Mouse (Mus musculus) G1E (cell line): ENCODE data around the gene Gfpt2. TPM values are rescaled to one million over a fixed set of nuclear protein-coding genes. Genes with fewer than 3 reads are reported as not detected.

Source experiments
- ATAC-seq: 2 replicates; pipeline ENCODE4 v1.8.0; 2016; ENCODE audit warnings: mild to moderate bottlenecking; ENCODE audit not compliant: insufficient number of reproducible peaks, poor library complexity, low FRiP score, severe bottlenecking; ENCODE audit errors: extremely low read depth
- DNase-seq: peaks from one replicate; pipeline ENCODE4 v3.0.0; 2012; ENCODE audit warnings: low spot score
- H3K27me3 ChIP-seq: 2 replicates; pipeline ENCODE4 v1.6.1; 2012; ENCODE audit warnings: mild to moderate bottlenecking, low read length, inconsistent platforms; ENCODE audit not compliant: insufficient read depth
- H3K36me3 ChIP-seq: replicated peaks from 2 replicates; pipeline ENCODE3; 2012; ENCODE audit warnings: mild to moderate bottlenecking, inconsistent platforms
- H3K4me1 ChIP-seq: 2 replicates; pipeline ENCODE4 v1.6.1; 2012; ENCODE audit warnings: low read depth, low read length, inconsistent platforms, mixed read lengths; ENCODE audit not compliant: insufficient read depth
- H3K4me3 ChIP-seq: 2 replicates; pipeline ENCODE4 v1.5.1; 2012; ENCODE audit warnings: low read depth, mild to moderate bottlenecking, inconsistent platforms, low read length, moderate library complexity, mixed read lengths
- H3K9me3 ChIP-seq: replicated peaks from 2 replicates; pipeline ENCODE4 v1.6.1; 2012; ENCODE audit warnings: inconsistent platforms
- CTCF ChIP-seq: IDR thresholded peaks from 2 replicates; pipeline ENCODE4 v1.5.1; 2012; ENCODE audit warnings: low read depth, low read length, inconsistent platforms, mixed read lengths
- GATA1 ChIP-seq: IDR thresholded peaks from 2 replicates; pipeline ENCODE4 v1.6.1; 2012; ENCODE audit warnings: borderline replicate concordance, low read length, inconsistent platforms, mixed read lengths
- GATA2 ChIP-seq: IDR thresholded peaks from 2 replicates; pipeline ENCODE4 v1.6.1; 2012; ENCODE audit warnings: low read depth, low read length, inconsistent platforms, borderline replicate concordance
- POLR2AphosphoS5 ChIP-seq: IDR thresholded peaks from 2 replicates; pipeline ENCODE4 v1.6.1; 2012; ENCODE audit warnings: low read depth, low read length, inconsistent platforms; ENCODE audit not compliant: insufficient replicate concordance
- TAL1 ChIP-seq: conservative IDR thresholded peaks from 2 replicates; pipeline ENCODE4 v1.6.1; 2012; ENCODE audit warnings: low read depth, low read length, inconsistent platforms, mixed read lengths
- polyA plus RNA-seq: library from polyadenylated mRNA; stranded (reverse); fragments of >175 nt; gene quantifications from 2 replicates; pipeline ENCODE4 v1.2.3, GENCODE M21; 2012
- total RNA-seq, 2 experiments: library from RNA; stranded (forward) in 1 of 2; stranded (reverse) in 1 of 2; fragments of 200-1000 nt in 1 of 2; fragments of >200 nt in 1 of 2; fragmentation: Nextera tagmentation in 1 of 2; gene quantifications; 2 replicates each; pipeline ENCODE4 v1.2.3; 2014 to 2017

Gene Gfpt2
- total and polyA plus RNA-seq, 3 experiments = 0.22 TPM; not detected in 2

- no peak overlapping the region for H3K4me3 ChIP-seq
- no peaks in the 10 kb centered on the region for H3K9me3 ChIP-seq
- H3K27me3 ChIP-seq = peaks cover 44% of the 10 kb centered on the region
- peaks cover 3% of the 10 kb centered on the region; the same call in 1 of the 2 replicates for H3K4me1 ChIP-seq
- DNase-seq (no peak), ATAC-seq (no peak)
- no peaks in the 10 kb centered on the region for H3K36me3 ChIP-seq
- TF ChIP-seq GATA2 = no peak
- no peak for TF ChIP-seq POLR2AphosphoS5
- no peak for TF ChIP-seq TAL1
- no peak for TF ChIP-seq GATA1
- no peak for TF ChIP-seq CTCF
Measured at GRCm38 (mm10) chr11:49822337-49822736, 28.4 kb downstream of the Gfpt2 start.

- Histone ChIP-seq H3K4me3 (no peak overlapping the region), H3K36me3 (no peaks in the 10 kb centered on the region), H3K9me3 (no peaks in the 10 kb centered on the region), H3K4me1 (peaks cover 3% of the 10 kb centered on the region; the same call in 1 of the 2 replicates), H3K27me3 (peaks cover 35% of the 10 kb centered on the region)
- TF ChIP-seq GATA2 (no peak), CTCF (peak; percentile 98), POLR2AphosphoS5 (no peak), TAL1 (no peak)
- ATAC-seq (no peak), DNase-seq (peak; percentile 24)
Measured at GRCm38 (mm10) chr11:49824896-49825295, 30.9 kb downstream of the Gfpt2 start.

DNA sequence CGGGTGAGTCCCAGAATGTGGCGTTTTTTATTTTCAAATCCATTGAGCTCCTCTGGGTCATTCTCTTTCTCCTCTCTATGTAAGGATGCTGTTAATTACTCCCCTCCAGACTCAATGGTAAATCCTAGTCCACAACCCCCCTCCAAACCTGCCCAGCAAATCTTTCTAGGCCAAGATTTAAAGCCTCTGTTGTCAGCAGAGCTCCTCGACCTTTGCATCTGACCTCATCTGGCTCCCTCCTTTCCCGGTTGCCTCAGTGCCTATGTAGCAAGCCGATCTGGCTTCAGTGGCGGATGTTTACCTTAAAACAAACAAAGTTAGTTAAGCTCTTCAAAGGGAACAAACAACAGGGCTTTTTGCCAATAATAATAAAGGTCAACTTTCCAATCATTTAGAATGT, 33.3 kb downstream of the Gfpt2 start:
- no peak for DNase-seq
- H3K4me1 ChIP-seq = peaks cover 3% of the 10 kb centered on the region; the same call in 1 of the 2 replicates
- H3K27me3 ChIP-seq = peaks cover 43% of the 10 kb centered on the region
- no peaks in the 10 kb centered on the region for H3K9me3 ChIP-seq
- no peaks in the 10 kb centered on the region for H3K36me3 ChIP-seq
- no peak overlapping the region for H3K4me3 ChIP-seq
- TF ChIP-seq POLR2AphosphoS5 (no peak), TAL1 (no peak), CTCF (no peak), GATA1 (no peak), GATA2 (no peak)
- no peak for ATAC-seq

GRCm38 (mm10) chr11:49829176-49829745, 35.3 kb downstream of the Gfpt2 start:
- Histone ChIP-seq H3K36me3 (no peaks in the 10 kb centered on the region), H3K4me1 (peaks cover 3% of the 10 kb centered on the region; the same call in 1 of the 2 replicates), H3K9me3 (no peaks in the 10 kb centered on the region), H3K4me3 (no peak overlapping the region), H3K27me3 (peaks cover 44% of the 10 kb centered on the region)
- DNase-seq = no peak
- no peak for TF ChIP-seq TAL1
- no peak for TF ChIP-seq GATA1
- no peak for TF ChIP-seq CTCF
- TF ChIP-seq GATA2 = no peak
- no peak for TF ChIP-seq POLR2AphosphoS5
- ATAC-seq = no peak

DNA sequence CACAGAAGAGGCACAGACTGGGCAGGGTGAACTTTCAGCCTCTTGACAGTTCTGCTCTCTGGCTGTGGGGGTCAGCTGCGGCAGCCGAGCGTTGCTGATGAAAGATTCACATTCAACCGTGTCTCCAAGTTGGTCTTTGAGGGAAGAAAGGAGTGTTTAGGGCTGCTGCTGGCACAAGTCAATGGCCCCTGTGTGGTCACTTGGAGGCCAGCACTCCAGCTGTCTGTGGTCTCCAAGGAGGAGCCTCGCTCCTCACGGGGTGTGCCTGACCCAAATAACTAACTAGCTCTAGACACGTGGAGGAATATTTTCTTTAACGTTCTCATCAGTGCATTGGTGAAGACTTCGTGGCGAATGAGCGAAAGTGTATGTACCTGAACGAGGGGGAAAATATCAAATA, 38.0 kb downstream of the Gfpt2 start:
- TF ChIP-seq POLR2AphosphoS5 = no peak
- TF ChIP-seq GATA2 = no peak
- no peak for TF ChIP-seq GATA1
- no peak for TF ChIP-seq TAL1
- no peak for TF ChIP-seq CTCF
- DNase-seq (no peak), ATAC-seq (no peak)
- no peaks in the 10 kb centered on the region for H3K36me3 ChIP-seq
- no peaks in the 10 kb centered on the region for H3K4me1 ChIP-seq
- no peaks in the 10 kb centered on the region for H3K9me3 ChIP-seq
- peaks cover 41% of the 10 kb centered on the region for H3K27me3 ChIP-seq
- H3K4me3 ChIP-seq = no peak overlapping the region

GRCm38 (mm10) chr11:49832962-49833361, 39.0 kb downstream of the Gfpt2 start:
- H3K4me1 ChIP-seq = no peaks in the 10 kb centered on the region

More at GRCm38 (mm10) chr11:49832962-49833361, 39.0 kb downstream of the Gfpt2 start:
- Histone ChIP-seq H3K9me3 (no peaks in the 10 kb centered on the region), H3K27me3 (peaks cover 37% of the 10 kb centered on the region), H3K36me3 (no peaks in the 10 kb centered on the region), H3K4me3 (no peak overlapping the region)
- TF ChIP-seq GATA2 = no peak
- TF ChIP-seq GATA1 = no peak
- TF ChIP-seq TAL1 = no peak
- no peak for TF ChIP-seq CTCF
- TF ChIP-seq POLR2AphosphoS5 = no peak
- ATAC-seq (no peak), DNase-seq (no peak)
